Mouse (Mus musculus): ENCODE results near the gene Gna14. TPM values are rescaled to one million over a fixed set of nuclear protein-coding genes. Genes with fewer than 3 reads are reported as not detected.

Gene Gna14
- polyA plus RNA-seq, 1 experiment from 2014 or later: 0.66 TPM

- Histone ChIP-seq H3K9ac (replicated peaks; ENCODE audit: low read depth, low read length) (no peak overlapping the region), H3K9me3 (ENCODE audit: control insufficient read depth, low read length) (no peaks in the 10 kb centered on the region), H3K36me3 (ENCODE audit: control insufficient read depth, insufficient read depth, low read length) (no peaks in the 10 kb centered on the region), H3K27ac (ENCODE audit: low read depth, low read length) (no peak overlapping the region), H3K4me1 (ENCODE audit: control insufficient read depth, insufficient read depth, low read length) (no peaks in the 10 kb centered on the region), H3K4me3 (ENCODE audit: low read depth, low read length) (no peak overlapping the region), H3K4me2 (ENCODE audit: low read depth, low read length) (no peak overlapping the region), H3K27me3 (ENCODE audit: control insufficient read depth, insufficient read depth, low read length) (no peaks in the 10 kb centered on the region)
- ATAC-seq (ENCODE audit: low read depth): no peak
- WGBS: 90% methylated on average over 2 of the region's 2 CpGs
Measured at GRCm38 (mm10) chr19:16538416-16538815, 102.9 kb downstream of the Gna14 start.

GRCm38 (mm10) chr19:16543688-16544087, 108.1 kb downstream of the Gna14 start:
- Histone ChIP-seq H3K4me3 (ENCODE audit: low read depth, low read length) (no peak overlapping the region), H3K4me1 (ENCODE audit: control insufficient read depth, insufficient read depth, low read length) (no peaks in the 10 kb centered on the region), H3K9ac (replicated peaks; ENCODE audit: low read depth, low read length) (no peak overlapping the region), H3K4me2 (ENCODE audit: low read depth, low read length) (no peak overlapping the region), H3K9me3 (ENCODE audit: control insufficient read depth, low read length) (no peaks in the 10 kb centered on the region), H3K27ac (ENCODE audit: low read depth, low read length) (no peak overlapping the region), H3K27me3 (ENCODE audit: control insufficient read depth, insufficient read depth, low read length) (no peaks in the 10 kb centered on the region), H3K36me3 (ENCODE audit: control insufficient read depth, insufficient read depth, low read length) (no peaks in the 10 kb centered on the region)
- WGBS: 93% methylated on average over 4 of the region's 4 CpGs
- no peak for ATAC-seq (ENCODE audit: low read depth)

- no peaks in the 10 kb centered on the region for H3K36me3 ChIP-seq (ENCODE audit: control insufficient read depth, insufficient read depth, low read length)
- H3K27ac ChIP-seq (ENCODE audit: low read depth, low read length): no peak overlapping the region
- 64% methylated on average over 8 of the region's 8 CpGs for WGBS
- H3K4me2 ChIP-seq (ENCODE audit: low read depth, low read length): no peak overlapping the region
- no peaks in the 10 kb centered on the region for H3K4me1 ChIP-seq (ENCODE audit: control insufficient read depth, insufficient read depth, low read length)
- no peak overlapping the region for H3K4me3 ChIP-seq (ENCODE audit: low read depth, low read length)
- no peaks in the 10 kb centered on the region for H3K9me3 ChIP-seq (ENCODE audit: control insufficient read depth, low read length)
- ATAC-seq (ENCODE audit: low read depth): no peak
- no peak overlapping the region for H3K9ac ChIP-seq (replicated peaks; ENCODE audit: low read depth, low read length)
- no peaks in the 10 kb centered on the region for H3K27me3 ChIP-seq (ENCODE audit: control insufficient read depth, insufficient read depth, low read length)
Measured at GRCm38 (mm10) chr19:16556988-16557387, 121.4 kb downstream of the Gna14 start.

DNA sequence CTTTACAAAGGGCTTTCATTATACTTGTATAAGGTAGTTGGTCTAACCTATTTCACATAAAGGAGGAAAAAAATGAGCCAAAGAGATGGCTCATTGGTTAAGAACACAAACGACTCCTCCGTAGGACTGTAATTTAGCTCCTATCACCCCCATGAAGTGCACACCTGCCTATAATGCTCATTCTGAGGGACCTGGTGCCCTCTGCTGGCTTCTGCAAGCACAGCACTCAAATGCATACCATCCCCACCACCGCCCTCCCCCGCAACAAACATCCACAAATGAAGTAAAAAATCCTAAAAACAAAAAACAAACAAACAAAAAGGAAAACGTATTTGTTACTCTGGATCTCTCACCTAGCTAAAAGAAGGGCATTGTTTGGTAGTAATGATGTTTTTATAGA, 122.4 kb downstream of the Gna14 start:
- H3K4me1 ChIP-seq (ENCODE audit: control insufficient read depth, insufficient read depth, low read length): no peaks in the 10 kb centered on the region
- ATAC-seq (ENCODE audit: low read depth): no peak
- WGBS: 73% methylated on average over 5 of the region's 5 CpGs
- H3K27ac ChIP-seq (ENCODE audit: low read depth, low read length): no peak overlapping the region
- H3K4me3 ChIP-seq (ENCODE audit: low read depth, low read length): no peak overlapping the region
- H3K36me3 ChIP-seq (ENCODE audit: control insufficient read depth, insufficient read depth, low read length): no peaks in the 10 kb centered on the region
- H3K27me3 ChIP-seq (ENCODE audit: control insufficient read depth, insufficient read depth, low read length): no peaks in the 10 kb centered on the region
- H3K9ac ChIP-seq (replicated peaks; ENCODE audit: low read depth, low read length): no peak overlapping the region
- H3K9me3 ChIP-seq (ENCODE audit: control insufficient read depth, low read length): no peaks in the 10 kb centered on the region
- no peak overlapping the region for H3K4me2 ChIP-seq (ENCODE audit: low read depth, low read length)

DNA sequence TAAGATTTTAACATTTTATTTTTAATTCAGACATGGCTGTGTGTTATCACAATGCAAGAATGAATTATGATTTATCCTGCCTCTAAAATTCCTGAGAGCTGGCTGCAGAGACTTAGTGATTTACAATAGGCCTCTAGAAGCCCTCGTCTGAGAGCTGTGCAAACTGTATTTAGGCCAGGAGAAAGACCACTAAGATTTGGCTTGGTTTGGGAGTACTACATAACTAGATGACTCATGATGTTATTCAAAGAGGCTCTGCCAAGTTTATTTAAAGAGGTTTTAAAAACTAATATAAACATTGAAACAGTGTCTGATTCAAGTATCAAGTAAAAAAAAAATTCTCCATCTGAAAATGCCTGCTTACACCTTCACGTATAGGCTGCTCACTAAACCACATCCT, 123.0 kb downstream of the Gna14 start:
- Histone ChIP-seq H3K4me2 (ENCODE audit: low read depth, low read length) (no peak overlapping the region), H3K27me3 (ENCODE audit: control insufficient read depth, insufficient read depth, low read length) (no peaks in the 10 kb centered on the region), H3K4me1 (ENCODE audit: control insufficient read depth, insufficient read depth, low read length) (no peaks in the 10 kb centered on the region), H3K9ac (replicated peaks; ENCODE audit: low read depth, low read length) (no peak overlapping the region), H3K9me3 (ENCODE audit: control insufficient read depth, low read length) (no peaks in the 10 kb centered on the region), H3K27ac (ENCODE audit: low read depth, low read length) (no peak overlapping the region), H3K4me3 (ENCODE audit: low read depth, low read length) (no peak overlapping the region), H3K36me3 (ENCODE audit: control insufficient read depth, insufficient read depth, low read length) (no peaks in the 10 kb centered on the region)
- no peak for ATAC-seq (ENCODE audit: low read depth)
- 68% methylated on average over 2 of the region's 2 CpGs for WGBS

DNA sequence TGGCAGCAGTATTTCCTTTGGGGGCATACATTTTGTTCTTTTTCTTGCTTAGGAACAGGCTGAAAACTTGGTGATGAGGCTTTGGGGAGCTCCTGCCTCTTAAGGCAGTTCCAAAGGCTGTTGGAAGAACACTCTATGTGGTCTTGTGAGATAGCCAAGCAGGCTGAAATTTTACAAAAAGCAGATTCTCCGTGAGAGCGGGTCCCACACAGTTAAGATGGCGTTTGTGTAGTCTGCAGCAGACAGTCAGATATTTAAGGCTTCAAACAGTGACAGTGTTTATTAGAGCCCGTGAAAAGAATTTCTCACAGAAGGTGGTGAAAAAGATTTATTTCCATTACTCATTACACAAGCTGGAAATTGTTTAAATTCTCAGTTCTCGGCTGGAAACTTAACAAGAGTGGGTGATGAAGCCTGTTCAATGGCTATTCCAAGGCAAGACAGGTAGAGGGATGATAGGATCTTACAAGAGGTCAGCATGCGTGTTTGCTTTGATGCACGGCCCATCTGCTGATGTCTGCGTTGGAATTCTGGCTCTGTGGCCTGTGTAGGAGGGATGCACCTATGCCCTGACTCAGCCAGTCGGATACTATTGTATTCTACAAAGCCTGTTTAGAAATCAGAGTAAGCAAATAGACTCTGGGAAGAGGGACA, 123.8 kb downstream of the Gna14 start:
- no peaks in the 10 kb centered on the region for H3K36me3 ChIP-seq (ENCODE audit: control insufficient read depth, insufficient read depth, low read length)
- H3K4me3 ChIP-seq (ENCODE audit: low read depth, low read length): no peak overlapping the region
- no peak overlapping the region for H3K9ac ChIP-seq (replicated peaks; ENCODE audit: low read depth, low read length)
- 67% methylated on average over 9 of the region's 9 CpGs for WGBS
- no peak overlapping the region for H3K27ac ChIP-seq (ENCODE audit: low read depth, low read length)
- no peaks in the 10 kb centered on the region for H3K27me3 ChIP-seq (ENCODE audit: control insufficient read depth, insufficient read depth, low read length)
- H3K4me2 ChIP-seq (ENCODE audit: low read depth, low read length): no peak overlapping the region
- H3K9me3 ChIP-seq (ENCODE audit: control insufficient read depth, low read length): no peaks in the 10 kb centered on the region
- H3K4me1 ChIP-seq (ENCODE audit: control insufficient read depth, insufficient read depth, low read length): no peaks in the 10 kb centered on the region
- no peak for ATAC-seq (ENCODE audit: low read depth)

- Histone ChIP-seq H3K27me3 (ENCODE audit: control insufficient read depth, insufficient read depth, low read length) (no peaks in the 10 kb centered on the region), H3K4me1 (ENCODE audit: control insufficient read depth, insufficient read depth, low read length) (no peaks in the 10 kb centered on the region), H3K4me3 (ENCODE audit: low read depth, low read length) (no peak overlapping the region), H3K9ac (replicated peaks; ENCODE audit: low read depth, low read length) (no peak overlapping the region), H3K27ac (ENCODE audit: low read depth, low read length) (no peak overlapping the region), H3K9me3 (ENCODE audit: control insufficient read depth, low read length) (no peaks in the 10 kb centered on the region), H3K4me2 (ENCODE audit: low read depth, low read length) (no peak overlapping the region), H3K36me3 (ENCODE audit: control insufficient read depth, insufficient read depth, low read length) (no peaks in the 10 kb centered on the region)
- WGBS: 95% methylated on average over 6 of the region's 6 CpGs
- no peak for ATAC-seq (ENCODE audit: low read depth)
Measured at GRCm38 (mm10) chr19:16562676-16563075, 127.1 kb downstream of the Gna14 start.

DNA sequence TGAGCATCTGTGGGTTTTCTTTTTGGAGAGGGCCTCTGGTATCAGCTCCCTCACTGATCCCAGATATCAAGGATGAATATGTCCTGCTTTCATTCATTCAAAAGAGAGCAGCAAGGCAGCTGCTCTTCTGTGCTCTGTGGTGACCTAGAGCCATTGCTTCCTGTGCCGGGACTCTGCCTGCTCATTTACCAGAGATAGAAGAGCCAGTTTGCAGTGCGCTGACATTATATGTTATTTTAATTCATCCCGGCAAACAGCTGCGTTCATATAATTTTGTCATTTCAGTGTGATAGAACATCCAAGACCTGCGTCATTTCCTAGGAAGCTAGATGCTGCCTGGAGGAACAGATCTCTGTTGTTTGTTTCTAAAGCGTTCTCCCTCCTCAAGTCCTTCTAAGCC, 141.2 kb downstream of the Gna14 start:
- Histone ChIP-seq H3K9ac (replicated peaks; ENCODE audit: low read depth, low read length) (no peak overlapping the region), H3K4me1 (ENCODE audit: control insufficient read depth, insufficient read depth, low read length) (no peaks in the 10 kb centered on the region), H3K27me3 (ENCODE audit: control insufficient read depth, insufficient read depth, low read length) (no peaks in the 10 kb centered on the region), H3K36me3 (ENCODE audit: control insufficient read depth, insufficient read depth, low read length) (no peaks in the 10 kb centered on the region), H3K9me3 (ENCODE audit: control insufficient read depth, low read length) (no peaks in the 10 kb centered on the region), H3K4me3 (ENCODE audit: low read depth, low read length) (no peak overlapping the region), H3K27ac (ENCODE audit: low read depth, low read length) (no peak overlapping the region), H3K4me2 (ENCODE audit: low read depth, low read length) (no peak overlapping the region)
- no peak for ATAC-seq (ENCODE audit: low read depth)
- WGBS: 94% methylated on average over 6 of the region's 6 CpGs

GRCm38 (mm10) chr19:16579656-16580260, 144.2 kb downstream of the Gna14 start:
- ATAC-seq (ENCODE audit: low read depth): no peak
- Histone ChIP-seq H3K9me3 (ENCODE audit: control insufficient read depth, low read length) (no peaks in the 10 kb centered on the region), H3K36me3 (ENCODE audit: control insufficient read depth, insufficient read depth, low read length) (no peaks in the 10 kb centered on the region), H3K4me3 (ENCODE audit: low read depth, low read length) (no peak overlapping the region), H3K27me3 (ENCODE audit: control insufficient read depth, insufficient read depth, low read length) (no peaks in the 10 kb centered on the region), H3K4me1 (ENCODE audit: control insufficient read depth, insufficient read depth, low read length) (no peaks in the 10 kb centered on the region), H3K9ac (replicated peaks; ENCODE audit: low read depth, low read length) (no peak overlapping the region), H3K27ac (ENCODE audit: low read depth, low read length) (no peak overlapping the region), H3K4me2 (ENCODE audit: low read depth, low read length) (no peak overlapping the region)
- WGBS: 93% methylated on average over 7 of the region's 7 CpGs

Measured in neural tube, embryonic 14.5 days (tissue).